Mouse (Mus musculus) heart, adult 2 months (tissue): ENCODE measurements around the gene Slc7a5.

Source experiments
- CTCF ChIP-seq: fragments of 200-600 bp; IDR thresholded peaks from 2 replicates; pipeline ENCODE4 v1.8.1; 2022; ENCODE audit warnings: antibody characterized with exemption, mild to moderate bottlenecking, moderate library complexity
- EP300 ChIP-seq: fragments of 200-500 bp; IDR thresholded peaks from 2 replicates; pipeline ENCODE4 v1.6.1; 2011; ENCODE audit warnings: low read depth, low read length, control low read depth; ENCODE audit not compliant: insufficient read depth
- POLR2A ChIP-seq: fragments of 200-500 bp; IDR thresholded peaks from 2 replicates; pipeline ENCODE4 v1.6.1; 2011; ENCODE audit warnings: mild to moderate bottlenecking, low read depth, low read length, control low read depth; ENCODE audit not compliant: insufficient read depth

- TF ChIP-seq CTCF (no peak), POLR2A (no peak), EP300 (no peak)
Measured at GRCm38 (mm10) chr8:121871833-121872440, 35.6 kb downstream of the Slc7a5 start.
